Mouse (Mus musculus) left cerebral cortex, postnatal 36 days (tissue): ENCODE measurements at regions not wholly inside any gene's neighbourhood (a gene's known extent, or its start where the extent isn't known, plus 50 kb on each side); places are given as distances from the start of the nearest gene placed in this dataset.

Experiments
- DNase-seq, 2 experiments: peaks; one replicate each; pipeline ENCODE4 v3.0.0; 2021 to 2022; ENCODE audit warnings: low spot score in 2 of 2, mixed read lengths in 1 of 2
- intact Hi-C: fragments of 180-260 bp; cut with DNase I; formaldehyde crosslinking; loops from one replicate; pipeline ENCODE4 v1.15.1; 2025

DNA sequence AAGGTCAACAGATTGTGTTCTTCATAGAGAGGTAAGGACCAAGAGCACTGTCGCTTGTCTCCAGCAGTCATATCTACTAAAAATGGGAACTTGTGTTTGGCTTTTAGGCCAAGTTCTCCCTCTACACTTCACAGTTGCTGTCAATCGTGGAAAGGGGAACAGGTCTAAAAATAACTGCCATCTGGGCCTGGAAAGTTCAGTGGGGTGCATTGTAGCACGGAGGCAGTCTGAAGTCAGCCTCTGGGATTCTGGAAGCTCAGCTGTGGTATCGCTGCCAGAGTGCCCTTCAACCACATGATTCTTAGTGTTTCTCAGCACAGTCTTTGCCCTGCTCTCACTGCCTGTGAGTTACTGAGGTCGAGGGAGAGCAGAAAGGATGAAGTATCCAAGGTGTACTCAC, 215.0 kb downstream of the Phlda1 start:
- DNase-seq, result no peak

DNA sequence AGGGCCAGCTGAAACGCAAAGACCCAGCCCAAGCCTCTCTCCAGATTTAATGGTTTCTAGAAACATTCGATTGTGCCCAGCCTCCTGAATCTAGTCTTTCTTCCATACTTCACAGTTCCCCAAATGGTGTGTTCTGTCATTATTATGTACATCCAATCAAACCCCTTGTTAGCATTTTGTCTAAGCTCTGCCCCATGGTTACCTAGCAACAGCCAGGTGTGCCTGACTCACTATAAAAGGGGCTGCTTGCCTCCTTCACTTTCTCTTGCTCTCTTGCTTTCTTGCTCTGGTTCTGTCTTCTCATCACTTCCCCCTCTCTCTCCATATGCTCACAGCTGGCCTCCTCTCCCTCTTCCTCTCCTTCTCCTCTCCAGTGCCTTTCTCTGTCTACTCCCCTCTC, 217.8 kb downstream of the Phlda1 start:
- intact Hi-C loops, result no loop called here
- DNase-seq, result no peak

More for the DNA sequence above, 215.0 kb downstream of the Phlda1 start:
- intact Hi-C loops, result no loop called here

DNA sequence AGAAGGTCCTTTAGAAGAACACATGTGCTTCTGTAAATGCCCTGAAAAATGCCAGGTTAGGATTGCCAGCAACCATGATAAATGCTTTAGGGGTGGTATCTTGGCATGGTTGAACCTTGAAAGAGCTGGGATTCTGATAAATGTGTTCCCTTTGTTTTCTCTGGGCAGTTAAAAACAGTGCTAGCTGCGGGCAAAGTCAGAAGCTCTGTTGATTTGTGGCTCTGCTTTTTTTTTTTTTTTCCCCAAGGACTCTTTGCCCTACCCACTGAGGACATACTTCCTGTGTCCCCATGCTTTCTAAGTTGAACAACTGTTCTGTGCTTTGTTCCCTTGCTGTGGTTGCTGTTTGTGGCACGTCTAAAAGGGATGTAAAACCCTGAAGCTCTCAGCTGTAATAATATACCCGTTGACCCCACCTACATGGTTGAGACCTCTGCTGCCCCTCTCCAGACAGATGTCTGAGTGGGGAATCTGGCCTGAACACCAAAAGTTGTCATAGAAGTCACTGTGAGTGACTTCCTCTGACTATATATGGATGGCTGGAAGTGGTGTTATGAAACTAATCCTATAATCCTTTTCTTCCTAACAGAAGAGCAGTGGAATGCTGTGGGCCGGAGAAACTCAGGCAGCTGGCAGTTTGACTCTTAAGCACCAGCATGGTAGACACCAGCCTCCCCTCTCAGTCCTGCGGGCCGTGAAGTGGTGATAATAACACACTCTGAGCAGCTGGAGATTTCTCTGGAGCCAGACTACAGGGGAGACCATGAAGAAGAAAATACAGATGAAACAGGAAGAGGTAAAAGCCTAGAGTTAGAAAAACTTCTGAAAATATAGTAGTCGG, 218.7 kb downstream of the Phlda1 start:
- no peak for DNase-seq
- intact Hi-C loops, result no loop called here

DNA sequence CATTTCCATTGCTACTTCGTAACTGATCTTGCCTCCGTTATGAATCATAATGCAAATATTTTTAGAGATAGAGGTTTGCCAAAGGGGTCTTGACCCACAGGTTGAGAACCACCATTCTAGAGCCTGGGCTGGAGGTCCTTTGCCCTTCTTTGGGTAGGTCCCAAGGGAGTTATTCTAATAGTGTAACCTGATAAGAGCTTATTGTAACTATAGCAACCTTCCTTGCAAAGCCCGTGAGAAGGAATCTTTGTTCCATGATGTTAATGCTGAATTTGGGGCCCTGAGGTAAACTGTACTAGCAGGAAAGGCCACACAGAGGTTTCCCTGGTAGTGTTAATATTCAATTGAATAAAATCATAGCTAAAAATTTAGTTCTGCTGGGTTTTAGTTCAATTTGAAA, 229.9 kb downstream of the Phlda1 start:
- intact Hi-C loops, result no loop called here
- no peak for DNase-seq

DNA sequence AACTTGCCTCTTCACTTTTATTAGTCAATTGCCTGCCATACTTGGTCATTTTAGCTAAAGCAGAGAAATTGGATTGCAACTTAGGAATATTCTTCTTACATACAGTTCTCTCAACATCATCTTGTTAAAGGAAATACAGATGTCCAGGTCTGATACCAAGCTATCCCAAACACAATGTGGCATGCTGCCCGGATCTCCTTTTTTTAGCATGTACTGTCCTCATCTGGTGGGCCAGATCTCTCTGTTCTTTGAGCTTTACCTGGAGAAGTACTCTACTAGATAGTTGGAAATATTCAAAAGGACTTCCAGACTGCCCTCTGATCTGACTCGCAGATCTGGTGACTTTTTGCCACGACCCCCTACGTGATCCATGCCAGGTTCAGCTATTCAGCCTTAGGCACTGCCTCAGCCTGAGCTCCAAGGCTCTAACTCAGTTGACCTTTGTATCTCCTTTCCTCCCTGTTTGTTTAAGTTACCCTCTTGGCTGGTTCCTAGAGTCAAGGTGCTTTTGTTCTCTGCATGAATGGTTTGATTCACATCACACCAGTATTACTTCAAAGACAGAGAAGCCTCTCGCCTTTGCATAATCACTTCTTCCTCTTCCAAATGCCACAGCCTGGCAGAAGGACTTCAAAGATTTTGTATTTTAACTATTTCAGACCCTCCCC, 232.9 kb upstream of the Krr1 start:
- no peak for DNase-seq
- intact Hi-C loops, result no loop called here

DNA sequence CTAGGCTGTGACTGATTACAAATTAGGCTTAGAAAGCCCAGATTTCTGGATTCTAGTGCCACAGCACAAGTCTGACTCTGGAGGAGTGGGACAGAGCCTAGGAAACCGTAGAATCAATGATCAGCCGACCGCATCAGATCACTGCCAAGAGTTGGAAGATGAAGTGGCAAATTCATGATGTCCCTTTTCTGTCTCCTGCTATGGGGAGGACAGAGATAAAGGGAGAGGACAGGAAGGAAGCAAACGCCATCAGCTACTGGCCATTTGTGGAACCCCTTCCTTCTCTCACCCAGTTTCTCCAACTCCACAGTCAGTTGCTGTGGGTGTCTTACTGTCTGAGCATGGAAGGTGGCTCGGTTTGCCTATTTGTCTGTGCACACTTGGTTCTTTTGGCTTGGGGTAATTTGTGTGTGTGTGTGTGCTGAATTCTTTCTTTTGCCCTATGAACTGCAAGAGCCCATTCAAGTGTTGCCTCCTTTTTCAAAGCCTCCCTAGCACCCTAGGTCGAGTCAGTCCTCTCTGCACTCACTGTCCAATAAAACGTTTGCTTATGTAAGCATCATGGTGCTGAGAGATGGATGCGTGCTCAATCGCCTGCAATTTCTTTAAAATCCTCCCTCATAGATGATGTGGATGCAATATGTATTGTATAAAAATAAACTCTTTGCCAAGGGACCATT, 231.7 kb upstream of the Krr1 start:
- intact Hi-C loops, result no loop called here
- DNase-seq, result no peak

DNA sequence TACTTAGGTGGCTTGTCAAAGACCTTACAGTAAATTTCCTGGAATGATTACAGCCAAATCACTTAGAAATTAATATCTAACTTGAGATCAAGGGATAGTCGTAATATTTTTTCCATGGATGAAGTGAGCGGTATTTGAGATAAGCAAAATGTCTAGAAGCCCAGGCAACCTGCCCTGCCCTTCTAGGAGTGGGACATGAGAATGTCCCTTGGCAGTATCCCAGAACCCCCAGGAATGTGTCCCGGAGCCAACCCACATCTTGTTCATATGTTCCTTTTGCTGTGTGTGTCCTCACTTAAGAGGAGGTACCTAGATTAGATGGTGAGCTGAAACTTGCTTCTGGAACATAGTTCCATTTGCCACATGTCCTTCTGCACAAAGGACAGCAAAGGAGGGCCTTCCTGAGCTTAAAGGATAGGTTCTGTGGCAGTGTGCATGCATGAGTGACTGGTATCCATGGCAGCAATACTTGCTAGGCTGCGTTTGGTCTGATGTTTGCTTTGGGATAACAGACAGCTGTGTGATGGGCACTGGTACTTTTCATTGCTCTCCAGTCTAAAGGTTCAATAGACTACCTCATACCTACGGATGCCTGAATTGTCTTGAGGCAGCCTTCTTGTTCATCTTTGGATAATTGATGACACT, 231.0 kb upstream of the Krr1 start:
- intact Hi-C loops, result no loop called here
- DNase-seq, result no peak

DNA sequence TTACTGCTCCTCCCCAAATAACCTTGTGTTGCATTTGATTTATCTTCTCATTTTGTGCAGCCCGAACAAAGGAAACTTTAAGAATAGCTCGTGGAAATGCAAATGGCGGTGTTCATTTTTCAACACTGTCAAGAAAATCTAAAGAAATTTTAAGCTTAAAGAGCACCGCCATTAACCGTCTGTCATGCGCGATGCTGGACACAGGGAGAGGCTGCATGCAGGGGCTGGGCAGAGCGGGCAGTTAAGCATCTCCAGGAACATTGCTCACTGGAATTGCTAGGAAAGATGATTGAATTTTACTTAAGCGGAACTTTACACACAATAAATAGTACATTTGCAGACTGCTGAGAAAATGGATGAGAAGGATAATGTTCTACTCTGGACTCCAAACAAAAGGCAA, 229.2 kb upstream of the Krr1 start:
- intact Hi-C loops, result no loop called here

DNA sequence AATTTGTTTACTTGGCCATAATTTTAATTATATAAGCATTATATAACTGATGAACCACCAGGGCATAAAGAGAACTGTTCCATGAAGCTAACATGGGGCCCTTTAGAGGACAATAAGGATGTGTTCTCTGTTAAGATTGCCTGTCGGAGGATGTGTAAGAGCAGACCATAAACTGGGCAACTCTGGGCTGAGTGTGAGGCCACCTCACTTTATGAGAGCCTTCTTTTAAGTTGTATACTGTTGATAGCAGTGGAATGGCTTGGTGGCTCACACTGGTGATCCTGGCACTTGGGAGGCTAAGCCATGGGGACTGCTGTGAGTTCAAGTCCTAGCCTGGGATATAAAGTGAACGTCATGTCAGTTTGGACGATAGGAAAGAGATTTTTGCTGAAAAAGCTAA, 227.3 kb upstream of the Krr1 start:
- no peak for DNase-seq
- intact Hi-C loops, result no loop called here

More for the DNA sequence above, 229.2 kb upstream of the Krr1 start:
- DNase-seq, result no peak

DNA sequence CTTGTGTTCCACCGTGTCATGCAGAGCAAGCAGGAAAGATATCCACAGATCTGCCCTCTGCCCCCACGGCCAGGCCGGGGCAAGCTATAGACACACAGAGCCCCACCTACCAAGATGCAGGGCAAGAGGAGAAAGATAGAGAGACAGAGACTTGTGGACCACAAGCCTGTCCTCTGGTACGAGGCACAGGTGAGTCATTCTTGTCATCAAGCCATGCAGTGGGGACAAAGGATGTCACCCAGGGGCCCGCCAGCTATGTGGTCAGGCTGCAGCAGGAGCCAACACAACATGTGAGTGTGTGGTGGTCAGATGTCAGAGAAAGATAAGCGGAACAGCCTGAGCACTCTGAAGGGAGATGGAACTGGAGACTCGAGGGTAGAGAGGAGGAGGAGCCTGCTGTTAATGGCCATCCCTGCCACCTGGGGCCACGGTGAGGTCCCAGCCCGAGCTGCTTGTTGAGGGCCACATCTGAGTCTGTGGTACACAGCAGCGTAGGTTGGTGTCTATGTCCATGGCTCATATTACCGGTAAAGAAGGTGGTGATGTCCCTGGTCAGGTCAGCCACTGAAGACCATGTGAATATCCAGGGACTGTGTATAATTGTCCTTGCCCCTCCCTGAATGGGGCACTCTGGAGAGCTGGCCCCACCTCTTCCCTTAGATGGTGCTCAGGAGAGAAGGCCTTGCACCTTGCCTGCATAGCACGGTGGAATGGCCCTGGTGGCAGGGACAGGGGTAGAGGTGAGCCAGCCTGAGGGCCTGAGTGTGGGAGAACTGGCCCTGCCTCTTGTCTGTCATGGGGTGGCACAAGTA, 226.2 kb upstream of the Krr1 start:
- intact Hi-C loops, result no loop called here

DNA sequence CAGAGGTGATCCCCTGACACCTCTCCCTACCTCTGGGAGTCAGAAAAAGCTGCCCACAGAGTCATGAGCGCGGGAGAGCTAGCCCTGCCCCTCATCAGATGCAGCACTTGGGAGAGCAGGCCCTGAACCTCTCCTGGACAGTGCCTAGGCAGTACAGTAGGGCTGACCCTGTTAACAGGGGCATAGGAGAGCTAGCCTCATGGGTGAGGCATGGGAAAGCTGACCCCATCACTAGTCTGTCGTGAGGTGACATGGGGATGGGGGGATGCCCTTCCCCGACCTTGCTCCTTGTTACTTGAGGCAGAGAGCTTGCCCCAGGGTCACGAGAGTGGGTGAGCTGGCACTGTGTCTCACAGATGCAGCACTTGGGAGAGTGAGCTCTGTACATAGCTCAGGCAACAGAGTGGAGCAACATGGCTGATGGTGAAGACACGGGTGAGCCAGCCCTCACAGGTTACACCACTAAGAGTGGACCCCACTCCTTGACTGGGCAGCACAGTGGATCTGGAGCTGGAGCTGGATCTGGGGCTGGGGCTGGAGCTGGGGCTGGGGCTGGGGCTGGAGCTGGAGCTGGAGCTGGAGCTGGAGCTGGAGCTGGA, 225.5 kb upstream of the Krr1 start:
- intact Hi-C loops, result no loop called here

More for the DNA sequence above, 226.2 kb upstream of the Krr1 start:
- no peak for DNase-seq

DNA sequence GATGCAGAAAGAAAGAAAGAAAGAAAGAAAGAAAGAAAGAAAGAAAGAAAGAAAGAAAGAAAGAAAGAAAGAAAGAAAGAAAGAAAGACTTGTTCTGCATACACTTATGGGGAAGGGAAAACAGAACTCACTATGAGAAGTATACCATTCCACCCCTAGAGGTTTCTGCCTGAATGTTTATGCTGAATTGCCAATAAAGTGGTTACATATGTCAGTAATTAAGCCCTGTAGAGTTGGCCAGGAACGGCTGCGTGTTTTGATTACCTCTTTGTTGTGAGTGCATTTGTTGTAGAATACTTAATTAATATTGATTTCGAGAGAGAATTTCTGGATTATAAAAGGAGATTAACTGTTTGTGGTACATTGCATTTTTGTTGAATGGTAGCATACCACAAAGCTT, 224.0 kb upstream of the Krr1 start:
- DNase-seq, result no peak
- intact Hi-C loops, result no loop called here

More for the DNA sequence above, 225.5 kb upstream of the Krr1 start:
- DNase-seq, result no peak

DNA sequence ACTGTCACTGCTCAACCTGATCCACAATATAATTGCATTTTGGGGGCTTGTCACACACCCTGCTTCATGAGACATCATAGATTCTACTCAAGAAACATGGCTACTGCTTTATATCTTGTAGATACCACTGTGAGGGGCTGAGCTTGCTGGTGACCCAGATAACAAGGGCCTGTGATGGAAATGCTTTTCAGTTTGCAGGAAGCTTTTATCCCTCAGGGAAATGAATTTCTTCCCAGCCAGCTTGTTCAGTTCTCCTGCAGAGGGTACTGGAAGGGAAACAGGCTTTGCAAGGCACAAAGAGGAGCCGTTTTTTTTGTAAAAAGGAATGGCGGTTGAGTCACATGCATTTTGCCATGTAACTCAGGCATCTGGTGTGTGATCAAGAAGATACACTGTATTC, 218.8 kb upstream of the Krr1 start:
- no peak for DNase-seq
- intact Hi-C loops, result no loop called here

DNA sequence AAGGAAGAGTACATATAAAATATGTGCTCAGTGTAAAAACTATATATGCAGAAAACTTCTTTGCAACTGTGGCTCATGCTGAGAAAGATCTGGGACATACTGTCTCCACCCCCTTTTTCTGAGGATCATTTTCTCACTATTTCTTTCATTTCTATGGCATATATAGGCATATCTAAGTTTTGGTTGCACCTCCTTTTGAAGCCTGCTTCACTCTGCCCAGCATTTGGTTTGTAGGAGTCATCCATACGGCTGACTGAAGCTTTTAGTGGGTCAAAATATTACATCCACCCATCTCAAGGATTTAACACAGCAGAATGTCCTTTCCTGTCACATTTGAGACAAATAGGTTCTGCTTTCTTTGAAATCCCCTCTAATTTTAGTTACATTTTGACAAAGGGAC, 216.5 kb upstream of the Krr1 start:
- DNase-seq, result no peak
- intact Hi-C loops, result no loop called here

DNA sequence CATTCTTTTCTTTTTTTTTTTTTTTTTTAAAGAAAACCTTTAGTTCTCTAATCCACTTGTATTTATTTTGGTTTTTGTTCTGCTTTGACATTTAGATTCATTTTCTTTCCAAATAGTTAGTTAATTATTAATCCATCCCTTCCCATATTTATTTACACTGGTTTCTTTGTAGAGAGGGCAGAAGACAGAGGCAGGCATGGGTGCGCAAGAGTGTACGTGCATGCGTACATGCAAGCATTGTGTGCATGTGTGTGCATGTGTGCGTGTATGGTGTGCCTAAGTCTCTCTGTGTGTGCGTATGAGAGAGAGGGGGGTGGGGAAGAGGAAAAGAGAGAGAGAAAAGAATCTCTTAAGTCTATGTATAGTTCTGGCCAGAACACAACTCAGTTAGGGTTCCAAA, 215.9 kb upstream of the Krr1 start:
- intact Hi-C loops, result no loop called here
- DNase-seq, result no peak

DNA sequence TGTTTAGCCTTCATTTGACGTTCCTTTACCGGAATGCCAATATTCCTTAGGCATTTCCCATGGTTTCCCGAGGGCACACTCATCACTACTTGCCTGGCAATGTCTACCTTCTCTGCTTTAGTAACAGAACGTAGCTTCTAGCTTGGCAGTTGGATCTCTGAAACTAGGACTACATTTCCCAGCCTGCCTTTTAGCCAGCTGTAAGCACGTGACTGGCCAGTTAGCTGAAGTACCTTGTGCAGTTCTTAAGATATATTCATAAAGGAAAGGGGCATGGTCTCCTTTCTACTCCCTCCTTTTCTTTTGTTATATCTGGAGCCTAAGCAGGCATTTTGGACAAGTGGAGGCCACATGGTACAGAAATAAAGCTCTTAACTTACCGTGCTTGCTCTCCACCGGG, 214.8 kb upstream of the Krr1 start:
- intact Hi-C loops, result no loop called here
- DNase-seq, result no peak

DNA sequence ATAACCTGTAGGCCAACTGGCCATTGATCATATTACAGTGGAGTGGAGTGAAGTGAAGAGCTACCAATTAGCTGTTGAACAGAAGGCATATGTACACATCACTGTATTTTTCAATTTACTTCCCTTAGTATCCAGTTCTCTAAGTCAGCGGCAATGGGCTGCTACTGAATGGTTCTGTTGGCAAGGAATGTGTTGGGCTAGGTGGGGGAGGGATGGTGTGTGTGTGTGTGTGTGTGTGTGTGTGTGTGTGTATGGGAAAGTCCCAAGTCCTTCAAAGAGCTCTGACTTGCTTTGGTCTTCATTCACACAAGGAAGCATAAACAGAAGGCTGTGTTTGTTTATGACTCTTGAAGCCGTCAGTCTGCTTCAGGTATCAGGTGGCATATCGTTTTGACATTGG, 213.0 kb upstream of the Krr1 start:
- DNase-seq, result no peak
- intact Hi-C loops, result no loop called here

DNA sequence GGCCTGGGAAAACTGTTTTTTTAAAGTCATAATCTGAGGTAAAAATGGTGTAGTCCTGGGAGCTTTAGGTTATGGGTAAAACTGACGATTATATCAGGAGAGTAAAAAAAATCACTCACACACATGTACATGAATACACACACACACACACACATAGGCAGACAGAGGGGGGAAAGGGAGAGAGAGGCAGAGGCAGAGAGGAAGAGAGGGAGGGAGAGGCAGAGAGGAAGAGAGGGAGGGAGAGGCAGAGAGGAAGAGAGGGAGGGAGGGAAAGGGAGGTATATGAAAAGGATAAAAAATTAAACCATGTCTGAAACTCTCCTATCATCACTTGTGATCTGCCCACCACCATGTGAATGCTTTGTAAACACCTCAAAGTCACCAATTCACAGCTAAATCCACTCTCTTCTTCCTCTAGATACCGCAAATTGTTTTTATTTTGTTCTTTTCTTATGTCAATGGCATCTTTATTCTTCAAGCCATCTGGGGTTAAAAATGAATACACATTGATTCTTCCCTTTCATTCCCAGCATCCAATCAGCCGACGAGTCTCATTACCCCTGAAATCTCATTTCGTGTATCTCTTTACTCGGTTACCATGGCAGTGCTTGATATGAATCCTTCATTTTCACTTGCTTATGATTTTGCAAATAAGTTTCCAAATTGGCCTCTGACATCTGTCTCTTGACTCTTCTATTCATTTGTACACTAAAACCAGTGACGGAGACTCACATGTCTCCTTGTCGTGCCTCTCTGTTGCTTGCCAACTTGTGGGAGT, 209.5 kb upstream of the Krr1 start:
- intact Hi-C loops, result no loop called here

More for the DNA sequence above, 209.5 kb upstream of the Krr1 start:
- DNase-seq, result no peak
